Mouse (Mus musculus) MEL (cell line): Measurements from ENCODE around the gene Slc35d2.

ENCODE experiments used
- CTCF ChIP-seq, 3 experiments: IDR thresholded peaks in 2 of 3; conservative IDR thresholded peaks in 1 of 3; 2 replicates each; pipeline ENCODE4 v1.5.1; 2011 to 2012; ENCODE audit warnings: low read length in 3 of 3, low read depth in 2 of 3, mild to moderate bottlenecking in 2 of 3, improper control_type of control experiment in 1 of 3, inconsistent platforms in 1 of 3, mixed read lengths in 1 of 3, moderate library complexity in 1 of 3; ENCODE audit not compliant: control insufficient read depth in 1 of 3, insufficient read depth in 1 of 3, poor library complexity in 1 of 3, severe bottlenecking in 1 of 3
- JUND ChIP-seq: IDR thresholded peaks from 2 replicates; pipeline ENCODE4 v1.6.1; 2011; ENCODE audit warnings: low read depth, mild to moderate bottlenecking, improper control_type of control experiment, low read length
- MEF2A ChIP-seq: IDR thresholded peaks from 2 replicates; pipeline ENCODE4 v1.6.1; 2014; ENCODE audit warnings: low read depth, mild to moderate bottlenecking, inconsistent platforms, low read length, improper control_type of control experiment; ENCODE audit not compliant: poor library complexity, insufficient replicate concordance, severe bottlenecking; ENCODE audit errors: extremely low read depth
- MXI1 ChIP-seq: IDR thresholded peaks from 2 replicates; pipeline ENCODE4 v1.6.1; 2011; ENCODE audit warnings: mild to moderate bottlenecking, low read depth, low read length, improper control_type of control experiment
- MYB ChIP-seq: IDR thresholded peaks from 2 replicates; pipeline ENCODE4 v1.6.1; 2011; ENCODE audit warnings: mild to moderate bottlenecking, low read depth, low read length, improper control_type of control experiment
- POLR2A ChIP-seq, 2 experiments: IDR thresholded peaks; 2 replicates each; pipeline ENCODE4 v1.6.1; 2011 to 2012; ENCODE audit warnings: low read length in 2 of 2, mild to moderate bottlenecking in 2 of 2, control low read depth in 1 of 2, improper control_type of control experiment in 1 of 2, low read depth in 1 of 2, moderate library complexity in 1 of 2; ENCODE audit not compliant: control insufficient read depth in 1 of 2, insufficient read depth in 1 of 2, poor library complexity in 1 of 2
- POLR2AphosphoS2 ChIP-seq: IDR thresholded peaks from 2 replicates; pipeline ENCODE4 v1.6.1; 2011; ENCODE audit warnings: low read length, improper control_type of control experiment
- RCOR1 ChIP-seq: IDR thresholded peaks from 2 replicates; pipeline ENCODE4 v1.6.1; 2012; ENCODE audit warnings: low read depth, mild to moderate bottlenecking, inconsistent platforms, low read length, improper control_type of control experiment
- TAL1 ChIP-seq: IDR thresholded peaks from 2 replicates; pipeline ENCODE4 v1.6.1; 2012; ENCODE audit warnings: mild to moderate bottlenecking, inconsistent platforms, low read length, moderate library complexity, mixed read lengths
- UBTF ChIP-seq: IDR thresholded peaks from 2 replicates; pipeline ENCODE4 v1.6.1; 2012; ENCODE audit warnings: low read depth, mild to moderate bottlenecking, inconsistent platforms, low read length, improper control_type of control experiment, moderate library complexity, borderline replicate concordance; ENCODE audit not compliant: insufficient read depth
- USF2 ChIP-seq, 2 experiments: IDR thresholded peaks; 2 replicates each; pipeline ENCODE4 v1.6.1; 2011 to 2012; ENCODE audit warnings: improper control_type of control experiment in 2 of 2, low read length in 2 of 2, borderline replicate concordance in 1 of 2, inconsistent platforms in 1 of 2, low read depth in 1 of 2, mild to moderate bottlenecking in 1 of 2; ENCODE audit not compliant: insufficient read depth in 1 of 2
- ZMIZ1 ChIP-seq: IDR thresholded peaks from 2 replicates; pipeline ENCODE4 v1.6.1; 2012; ENCODE audit warnings: low read depth, mild to moderate bottlenecking, inconsistent platforms, low read length, improper control_type of control experiment, moderate library complexity

DNA sequence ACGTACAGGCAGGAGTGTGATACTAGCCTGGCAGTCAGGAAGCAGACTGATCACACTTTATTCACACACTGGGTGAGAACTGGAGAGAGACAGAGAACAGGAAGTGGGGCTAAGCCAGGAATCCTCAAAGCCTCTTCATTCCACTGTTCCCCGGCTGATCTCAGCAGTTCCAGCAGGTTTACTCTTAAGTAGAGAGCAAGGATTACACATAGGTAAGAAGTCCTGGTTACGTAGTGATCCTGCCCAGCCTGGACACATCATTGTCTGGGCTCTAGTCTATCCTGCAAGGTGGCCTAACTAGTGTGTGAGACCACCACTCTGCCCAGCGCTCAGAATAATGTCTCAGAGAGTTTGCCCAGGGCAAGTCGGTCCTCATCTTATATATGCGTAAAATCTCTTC, 36.4 kb downstream of the Slc35d2 start:
- TF ChIP-seq POLR2A (IDR thresholded peaks at IDR 0.05; ENCODE audit: control insufficient read depth in 1 of 2, insufficient read depth in 1 of 2, low read depth in 1 of 2, low read length in 2 of 2, poor library complexity in 1 of 2) (no peak), RCOR1 (no peak), POLR2AphosphoS2 (no peak), ZMIZ1 (no peak), MEF2A (no peak), MXI1 (no peak), USF2 (IDR thresholded peaks at IDR 0.05; ENCODE audit: borderline replicate concordance in 1 of 2, insufficient read depth in 1 of 2, low read depth in 1 of 2, low read length in 2 of 2) (no peak), CTCF (IDR thresholded peaks at IDR 0.05 in 2 of 3, conservative IDR thresholded peaks at IDR 0.05 in 1 of 3; ENCODE audit: control insufficient read depth in 1 of 3, insufficient read depth in 1 of 3, low read depth in 2 of 3, low read length in 3 of 3, poor library complexity in 1 of 3, severe bottlenecking in 1 of 3) (no peak), UBTF (no peak), JUND (no peak), MYB (no peak), TAL1 (no peak)
